Mouse (Mus musculus): ENCODE data around the gene Gse1. TPM values are rescaled to one million over a fixed set of nuclear protein-coding genes. Genes with fewer than 3 reads are reported as not detected.

The Gse1 gene
- total RNA-seq, 4 experiments from 2014 or later: 114 to 136 (median 127) TPM

GRCm38 (mm10) chr8:120234866-120235265, 6.6 kb downstream of the Gse1 start:
- no peak for DNase-seq (ENCODE audit: low spot score in 2 of 2)

- DNase-seq (ENCODE audit: low spot score in 2 of 2): no peak
Observed at GRCm38 (mm10) chr8:120243222-120243621, 15.0 kb downstream of the Gse1 start.

GRCm38 (mm10) chr8:120243916-120244451, 15.7 kb downstream of the Gse1 start:
- DNase-seq (ENCODE audit: low spot score in 2 of 2): no peak

- DNase-seq (ENCODE audit: low spot score in 2 of 2): no peak
Observed at GRCm38 (mm10) chr8:120244553-120244952, 16.3 kb downstream of the Gse1 start.

GRCm38 (mm10) chr8:120247618-120248017, 19.4 kb downstream of the Gse1 start:
- DNase-seq (ENCODE audit: low spot score in 2 of 2): no peak

- no peak for DNase-seq (ENCODE audit: low spot score in 2 of 2)
Observed at GRCm38 (mm10) chr8:120248031-120248430, 19.8 kb downstream of the Gse1 start.

GRCm38 (mm10) chr8:120248451-120248850, 20.2 kb downstream of the Gse1 start:
- DNase-seq (ENCODE audit: low spot score in 2 of 2): no peak

GRCm38 (mm10) chr8:120249800-120250336, 21.6 kb downstream of the Gse1 start:
- no peak for DNase-seq (ENCODE audit: low spot score in 2 of 2)

- DNase-seq (ENCODE audit: low spot score in 2 of 2): no peak
Observed at GRCm38 (mm10) chr8:120250750-120251410, 22.6 kb downstream of the Gse1 start.

GRCm38 (mm10) chr8:120251411-120252035, 23.3 kb downstream of the Gse1 start:
- DNase-seq (ENCODE audit: low spot score in 2 of 2): no peak

- DNase-seq (ENCODE audit: low spot score in 2 of 2): no peak
Observed at GRCm38 (mm10) chr8:120253626-120254025, 25.4 kb downstream of the Gse1 start.

- DNase-seq (ENCODE audit: low spot score in 2 of 2): no peak
Observed at GRCm38 (mm10) chr8:120255406-120255987, 27.2 kb downstream of the Gse1 start.

GRCm38 (mm10) chr8:120256958-120257357, 28.7 kb downstream of the Gse1 start:
- DNase-seq (ENCODE audit: low spot score in 2 of 2): no peak

GRCm38 (mm10) chr8:120259206-120259605, 30.9 kb downstream of the Gse1 start:
- DNase-seq (ENCODE audit: low spot score in 2 of 2): no peak

GRCm38 (mm10) chr8:120260677-120261076, 32.4 kb downstream of the Gse1 start:
- no peak for DNase-seq (ENCODE audit: low spot score in 2 of 2)

- no peak for DNase-seq (ENCODE audit: low spot score in 2 of 2)
Observed at GRCm38 (mm10) chr8:120261338-120262120, 33.3 kb downstream of the Gse1 start.

GRCm38 (mm10) chr8:120263879-120264278, 35.6 kb downstream of the Gse1 start:
- no peak for DNase-seq (ENCODE audit: low spot score in 2 of 2)

GRCm38 (mm10) chr8:120264388-120264943, 36.2 kb downstream of the Gse1 start:
- DNase-seq (ENCODE audit: low spot score in 2 of 2): no peak

- DNase-seq (ENCODE audit: low spot score in 2 of 2): peak; percentile 80 to 84
Observed at GRCm38 (mm10) chr8:120264944-120265453, 36.7 kb downstream of the Gse1 start.

GRCm38 (mm10) chr8:120265471-120265870, 37.2 kb downstream of the Gse1 start:
- DNase-seq (ENCODE audit: low spot score in 2 of 2): peak in 1 of 2 experiments; percentile 60

GRCm38 (mm10) chr8:120268541-120268980, 40.3 kb downstream of the Gse1 start:
- no peak for DNase-seq (ENCODE audit: low spot score in 2 of 2)
